Mouse (Mus musculus) kidney, adult 2 months (tissue): ENCODE results near the gene Tent4b.

Source experiments
- CTCF ChIP-seq: fragments of 200-500 bp; conservative IDR thresholded peaks from 2 replicates; pipeline ENCODE4 v1.5.1; 2011; ENCODE audit warnings: low read depth, mild to moderate bottlenecking, control low read depth, low read length, moderate library complexity, mixed read lengths; ENCODE audit not compliant: insufficient read depth, insufficient read length
- POLR2A ChIP-seq: fragments of 200-500 bp; IDR thresholded peaks from one replicate; pipeline ENCODE4 v1.6.1; 2011; ENCODE audit warnings: low read depth, low read length, control low read depth

DNA sequence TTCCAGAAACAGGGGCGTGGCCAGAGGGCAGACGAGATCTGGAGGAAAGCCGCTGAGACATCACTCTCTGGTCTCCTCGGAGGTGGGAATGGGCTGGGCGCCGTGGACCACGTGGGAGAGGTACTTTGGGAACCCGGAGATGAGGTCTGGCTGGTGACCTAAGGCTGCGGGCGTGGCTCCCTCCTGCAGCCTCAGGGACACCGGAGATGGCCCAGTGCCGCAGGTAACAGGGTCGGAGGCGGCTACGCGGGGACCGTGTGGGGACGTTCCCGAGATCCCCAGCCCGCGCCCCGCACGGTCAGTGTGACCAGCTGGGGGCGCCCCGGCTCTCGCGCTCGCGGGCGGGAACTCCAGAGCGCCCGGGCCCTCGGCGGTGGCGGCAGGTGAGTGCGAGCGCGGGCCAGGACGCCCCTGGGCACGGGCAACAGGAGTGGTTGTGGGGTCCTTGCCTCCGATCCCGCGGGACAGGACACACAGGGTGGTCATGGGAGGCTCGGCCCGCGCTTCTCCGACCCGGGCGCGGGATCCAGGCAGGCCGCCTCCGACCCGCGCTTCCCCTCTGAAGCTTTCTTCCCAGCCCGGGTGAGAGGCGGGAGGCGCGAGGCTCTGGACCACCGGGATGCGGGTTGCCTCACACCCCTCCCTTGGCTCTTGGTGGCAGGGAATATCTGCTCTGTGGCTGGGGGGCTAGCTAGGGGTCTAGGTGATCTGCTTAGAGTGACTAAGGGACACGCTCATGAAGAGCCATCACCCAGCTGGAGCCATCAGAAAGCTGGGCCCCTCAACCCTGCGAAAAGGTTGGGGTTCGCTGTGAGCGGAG is 73.4 kb downstream of the Tent4b start, which contains the start of gene Adcy7:
- TF ChIP-seq CTCF (0 out of 2 replicates have a peak, but pooled peaks have one; percentile 19), POLR2A (no peak)
